Mouse (Mus musculus) midbrain, embryonic 12.5 days (tissue): Measurements from ENCODE around the gene Bcat1. TPM values are rescaled to one million over a fixed set of nuclear protein-coding genes. Genes with fewer than 3 reads are reported as not detected.
"Not testable (repeated sequence)": the region's sequence is repeated elsewhere in the genome, so short reads cannot be mapped to it uniquely, and the experiment has no call there.

Experiments
- ATAC-seq: fragments of 200-750 bp; cut with Nextera tagmentation; 2 replicates; pipeline ENCODE4 v1.8.0; 2017; ENCODE audit warnings: low read depth, moderate TSS enrichment, moderate library complexity; ENCODE audit not compliant: low FRiP score
- H3K27ac ChIP-seq: fragments of 300-500 bp; sonication (generic); replicated peaks from 2 replicates; pipeline ENCODE4 v1.5.1; 2016; ENCODE audit warnings: mild to moderate bottlenecking
- H3K27me3 ChIP-seq: fragments of 300-500 bp; sonication (generic); 2 replicates; pipeline ENCODE4 v1.6.1; 2016; ENCODE audit warnings: mild to moderate bottlenecking
- H3K36me3 ChIP-seq: fragments of 300-500 bp; sonication (generic); 2 replicates; pipeline ENCODE4 v1.6.1; 2016
- H3K4me1 ChIP-seq: fragments of 300-500 bp; sonication (generic); 2 replicates; pipeline ENCODE4 v1.6.1; 2016
- H3K4me2 ChIP-seq: fragments of 300-500 bp; sonication (generic); replicated peaks from 2 replicates; pipeline ENCODE4 v1.6.1; 2016; ENCODE audit warnings: mild to moderate bottlenecking, moderate library complexity
- H3K4me3 ChIP-seq: fragments of 300-500 bp; sonication (generic); 2 replicates; pipeline ENCODE4 v1.5.1; 2016; ENCODE audit warnings: mild to moderate bottlenecking
- H3K9ac ChIP-seq: fragments of 300-500 bp; sonication (generic); replicated peaks from 2 replicates; pipeline ENCODE4 v1.6.1; 2016; ENCODE audit warnings: mild to moderate bottlenecking, moderate library complexity
- H3K9me3 ChIP-seq: fragments of 300-500 bp; sonication (generic); 2 replicates; pipeline ENCODE4 v1.6.1; 2016; ENCODE audit warnings: mild to moderate bottlenecking
- WGBS: fragments of 180-500 bp; shearing (Covaris S2); methylation state at CpG from one replicate; pipeline ENCODE4 v1.1.7; 2016; 5-methylcytosine and 5-hydroxymethylcytosine counted together
- polyA plus RNA-seq: library from polyadenylated mRNA; unstranded; fragments of >200 nt; fragmentation: Nextera tagmentation; extraction: Ambion mirVana; gene quantifications from 2 replicates; pipeline ENCODE4 v1.2.1, GENCODE M21; 2016

The Bcat1 gene
- polyA plus RNA-seq, 1 experiment from 2014 or later: 107 TPM

GRCm38 (mm10) chr6:145114561-145114960 lies 38.6 kb upstream of the Bcat1 start:
- no peak for ATAC-seq
- 78% methylated on average over 2 of the region's 2 CpGs for WGBS
- H3K27me3 ChIP-seq: no peaks in the 10 kb centered on the region

GRCm38 (mm10) chr6:145112865-145113264 lies 36.9 kb upstream of the Bcat1 start:
- Histone ChIP-seq H3K9ac (no peak overlapping the region), H3K4me3 (no peak overlapping the region), H3K27me3 (no peaks in the 10 kb centered on the region), H3K27ac (no peak overlapping the region), H3K4me2 (no peak overlapping the region), H3K9me3 (no peaks in the 10 kb centered on the region), H3K4me1 (peaks cover 13% of the 10 kb centered on the region), H3K36me3 (no peaks in the 10 kb centered on the region)
- 71% methylated on average over 6 of the region's 6 CpGs for WGBS
- no peak for ATAC-seq

More at GRCm38 (mm10) chr6:145114561-145114960, 38.6 kb upstream of the Bcat1 start:
- no peak overlapping the region for H3K4me3 ChIP-seq
- peaks cover 13% of the 10 kb centered on the region for H3K4me1 ChIP-seq
- no peak overlapping the region for H3K9ac ChIP-seq
- H3K4me2 ChIP-seq: no peak overlapping the region
- H3K27ac ChIP-seq: no peak overlapping the region
- no peaks in the 10 kb centered on the region for H3K36me3 ChIP-seq
- no peaks in the 10 kb centered on the region for H3K9me3 ChIP-seq

- H3K4me2 ChIP-seq: no peak overlapping the region
- no peak overlapping the region for H3K27ac ChIP-seq
- H3K4me3 ChIP-seq: no peak overlapping the region
- 95% methylated on average over 4 of the region's 4 CpGs for WGBS
- H3K4me1 ChIP-seq: no peaks in the 10 kb centered on the region
- H3K9me3 ChIP-seq: no peaks in the 10 kb centered on the region
- no peaks in the 10 kb centered on the region for H3K27me3 ChIP-seq
- no peak for ATAC-seq
- H3K9ac ChIP-seq: no peak overlapping the region
- H3K36me3 ChIP-seq: no peaks in the 10 kb centered on the region
Measured at GRCm38 (mm10) chr6:145110786-145111185, 34.8 kb upstream of the Bcat1 start.

GRCm38 (mm10) chr6:145106163-145106842 lies 30.3 kb upstream of the Bcat1 start:
- Histone ChIP-seq H3K4me1 (no peaks in the 10 kb centered on the region), H3K4me2 (no peak overlapping the region), H3K27me3 (no peaks in the 10 kb centered on the region), H3K9ac (no peak overlapping the region), H3K4me3 (no peak overlapping the region), H3K36me3 (no peaks in the 10 kb centered on the region), H3K9me3 (no peaks in the 10 kb centered on the region), H3K27ac (no peak overlapping the region)
- ATAC-seq: no peak
- 88% methylated on average over 5 of the region's 6 CpGs for WGBS

- ATAC-seq: no peak
- no peaks in the 10 kb centered on the region for H3K4me1 ChIP-seq
- 92% methylated on average over 10 of the region's 10 CpGs for whole genome bisulfite sequencing
Measured at GRCm38 (mm10) chr6:145105439-145105838, 29.5 kb upstream of the Bcat1 start.

GRCm38 (mm10) chr6:145104241-145104939 lies 28.4 kb upstream of the Bcat1 start:
- H3K27me3 ChIP-seq: no peaks in the 10 kb centered on the region
- WGBS: 86% methylated on average over 10 of the region's 10 CpGs
- no peak overlapping the region for H3K4me3 ChIP-seq
- H3K9ac ChIP-seq: no peak overlapping the region
- ATAC-seq: no peak
- no peak overlapping the region for H3K4me2 ChIP-seq
- no peaks in the 10 kb centered on the region for H3K4me1 ChIP-seq
- H3K27ac ChIP-seq: no peak overlapping the region
- H3K36me3 ChIP-seq: no peaks in the 10 kb centered on the region
- H3K9me3 ChIP-seq: no peaks in the 10 kb centered on the region

More at GRCm38 (mm10) chr6:145105439-145105838, 29.5 kb upstream of the Bcat1 start:
- no peak overlapping the region for H3K4me2 ChIP-seq
- H3K27me3 ChIP-seq: no peaks in the 10 kb centered on the region
- no peaks in the 10 kb centered on the region for H3K36me3 ChIP-seq
- no peak overlapping the region for H3K27ac ChIP-seq
- no peak overlapping the region for H3K4me3 ChIP-seq
- no peak overlapping the region for H3K9ac ChIP-seq
- H3K9me3 ChIP-seq: no peaks in the 10 kb centered on the region

GRCm38 (mm10) chr6:145100923-145101322 lies 24.9 kb upstream of the Bcat1 start:
- 84% methylated on average over 9 of the region's 9 CpGs for WGBS
- Histone ChIP-seq H3K27ac (no peak overlapping the region), H3K27me3 (no peaks in the 10 kb centered on the region), H3K4me3 (no peak overlapping the region), H3K9ac (no peak overlapping the region), H3K36me3 (no peaks in the 10 kb centered on the region), H3K4me2 (no peak overlapping the region), H3K4me1 (no peaks in the 10 kb centered on the region), H3K9me3 (no peaks in the 10 kb centered on the region)
- no peak for ATAC-seq

GRCm38 (mm10) chr6:145094431-145094830 lies 18.4 kb upstream of the Bcat1 start:
- H3K4me3 ChIP-seq: no peak overlapping the region
- ATAC-seq: no peak
- no peak overlapping the region for H3K27ac ChIP-seq
- H3K27me3 ChIP-seq: no peaks in the 10 kb centered on the region; the same call in 1 of the 2 replicates
- H3K4me1 ChIP-seq: no peaks in the 10 kb centered on the region
- H3K9ac ChIP-seq: no peak overlapping the region
- WGBS: 80% methylated on average over 4 of the region's 4 CpGs
- H3K9me3 ChIP-seq: no peaks in the 10 kb centered on the region
- H3K36me3 ChIP-seq: no peaks in the 10 kb centered on the region
- H3K4me2 ChIP-seq: no peak overlapping the region

GRCm38 (mm10) chr6:145093038-145093622 lies 17.1 kb upstream of the Bcat1 start:
- H3K4me1 ChIP-seq, H3K27me3 ChIP-seq, H3K36me3 ChIP-seq, H3K4me2 ChIP-seq, H3K9ac ChIP-seq, ATAC-seq, H3K9me3 ChIP-seq, H3K4me3 ChIP-seq, H3K27ac ChIP-seq: not testable (repeated sequence)
- WGBS: 56% methylated on average over 7 of the region's 7 CpGs

- Histone ChIP-seq H3K9me3 (no peaks in the 10 kb centered on the region), H3K27me3 (no peaks in the 10 kb centered on the region; the same call in 1 of the 2 replicates), H3K4me2 (no peak overlapping the region), H3K4me3 (no peak overlapping the region), H3K9ac (no peak overlapping the region), H3K4me1 (no peaks in the 10 kb centered on the region), H3K36me3 (no peaks in the 10 kb centered on the region), H3K27ac (no peak overlapping the region)
- 83% methylated on average over 7 of the region's 7 CpGs for WGBS
- no peak for ATAC-seq
Measured at GRCm38 (mm10) chr6:145091998-145092397, 16.0 kb upstream of the Bcat1 start.

GRCm38 (mm10) chr6:145090928-145091327 lies 14.9 kb upstream of the Bcat1 start:
- no peak overlapping the region for H3K4me3 ChIP-seq
- no peaks in the 10 kb centered on the region for H3K36me3 ChIP-seq
- H3K27ac ChIP-seq: no peak overlapping the region
- H3K9me3 ChIP-seq: no peaks in the 10 kb centered on the region
- H3K4me2 ChIP-seq: no peak overlapping the region
- no peak for ATAC-seq
- WGBS: 73% methylated on average over 5 of the region's 5 CpGs
- H3K4me1 ChIP-seq: no peaks in the 10 kb centered on the region
- H3K27me3 ChIP-seq: no peaks in the 10 kb centered on the region; the same call in 1 of the 2 replicates
- no peak overlapping the region for H3K9ac ChIP-seq

- no peaks in the 10 kb centered on the region; the same call in 1 of the 2 replicates for H3K27me3 ChIP-seq
- no peak overlapping the region for H3K4me3 ChIP-seq
- ATAC-seq: no peak
- no peaks in the 10 kb centered on the region for H3K36me3 ChIP-seq
- no peaks in the 10 kb centered on the region for H3K9me3 ChIP-seq
- no peak overlapping the region for H3K9ac ChIP-seq
- no peak overlapping the region for H3K27ac ChIP-seq
- H3K4me1 ChIP-seq: no peaks in the 10 kb centered on the region
- no peak overlapping the region for H3K4me2 ChIP-seq
- 74% methylated on average over 6 of the region's 6 CpGs for WGBS
Measured at GRCm38 (mm10) chr6:145090201-145090863, 14.3 kb upstream of the Bcat1 start.
